Mouse (Mus musculus) midbrain, embryonic 15.5 days (tissue): ENCODE measurements at regions not wholly inside any gene's neighbourhood (a gene's known extent, or its start where the extent isn't known, plus 50 kb on each side); places are given as distances from the start of the nearest gene placed in this dataset.
"Not testable (repeated sequence)": the region's sequence is repeated elsewhere in the genome, so short reads cannot be mapped to it uniquely, and the experiment has no call there.

ENCODE experiments used
- ATAC-seq: fragments of 200-750 bp; cut with Nextera tagmentation; replicated peaks from 2 replicates; pipeline ENCODE4 v1.8.0; 2017; ENCODE audit warnings: moderate TSS enrichment
- H3K27ac ChIP-seq: fragments of 300-500 bp; sonication (generic); 2 replicates; pipeline ENCODE4 v1.5.1; 2015; ENCODE audit warnings: mild to moderate bottlenecking, inconsistent platforms
- H3K27me3 ChIP-seq: fragments of 300-500 bp; sonication (generic); replicated peaks from 2 replicates; pipeline ENCODE4 v1.6.1; 2015; ENCODE audit warnings: inconsistent platforms
- H3K36me3 ChIP-seq: fragments of 300-500 bp; sonication (generic); replicated peaks from 2 replicates; pipeline ENCODE4 v1.6.1; 2015; ENCODE audit warnings: inconsistent platforms
- H3K4me1 ChIP-seq: fragments of 300-500 bp; sonication (generic); 2 replicates; pipeline ENCODE4 v1.6.1; 2015; ENCODE audit warnings: inconsistent platforms
- H3K4me2 ChIP-seq: fragments of 300-500 bp; sonication (generic); 2 replicates; pipeline ENCODE4 v1.6.1; 2015; ENCODE audit warnings: inconsistent platforms, mild to moderate bottlenecking, moderate library complexity
- H3K4me3 ChIP-seq: fragments of 300-500 bp; sonication (generic); 2 replicates; pipeline ENCODE4 v1.5.1; 2015; ENCODE audit warnings: mild to moderate bottlenecking, inconsistent platforms
- H3K9ac ChIP-seq: fragments of 300-500 bp; sonication (generic); 2 replicates; pipeline ENCODE4 v1.6.1; 2015; ENCODE audit warnings: mild to moderate bottlenecking, inconsistent platforms
- H3K9me3 ChIP-seq: fragments of 300-500 bp; sonication (generic); 2 replicates; pipeline ENCODE4 v1.6.1; 2016; ENCODE audit warnings: inconsistent platforms
- WGBS: fragments of 180-500 bp; shearing (Covaris S2); methylation state at CpG from one replicate; pipeline ENCODE4 v1.1.7; 2015; ENCODE audit warnings: mixed read lengths; 5-methylcytosine and 5-hydroxymethylcytosine counted together

- H3K4me1 ChIP-seq, result no peaks in the 10 kb centered on the region
- WGBS, result 57% methylated on average over 1 of the region's 1 CpGs
- no peak for ATAC-seq
- H3K27me3 ChIP-seq, result no peaks in the 10 kb centered on the region
- no peaks in the 10 kb centered on the region for H3K9me3 ChIP-seq
- H3K4me2 ChIP-seq, result no peak overlapping the region
- H3K36me3 ChIP-seq, result no peaks in the 10 kb centered on the region
- H3K4me3 ChIP-seq, result no peak overlapping the region
- no peak overlapping the region for H3K9ac ChIP-seq
- no peak overlapping the region for H3K27ac ChIP-seq
These were observed 87.5 kb upstream of the Ppp2r2d start for GRCm38 (mm10) chr7:138758386-138758785.

DNA sequence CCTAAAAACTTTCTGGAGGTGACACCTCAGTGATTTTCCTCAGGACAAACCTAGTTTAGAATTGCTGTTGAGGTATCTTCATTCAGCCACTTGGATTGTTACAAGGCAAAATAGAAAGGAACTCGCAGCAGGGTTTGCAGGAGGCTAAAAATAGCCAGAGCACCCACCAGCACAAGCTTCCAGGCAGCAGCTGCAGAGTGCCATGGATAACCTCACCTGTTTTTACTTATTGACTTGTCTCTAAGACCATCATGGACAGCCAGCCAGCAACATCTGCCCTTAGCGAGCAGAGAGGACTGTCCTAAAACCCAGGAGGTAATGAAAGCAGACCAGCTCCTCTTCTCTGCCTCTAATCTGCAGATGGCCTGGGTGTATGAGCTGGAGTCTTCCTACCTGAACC is 97.4 kb upstream of the Ppp2r2d start:
- no peaks in the 10 kb centered on the region for H3K9me3 ChIP-seq
- no peaks in the 10 kb centered on the region for H3K36me3 ChIP-seq
- no peaks in the 10 kb centered on the region for H3K4me1 ChIP-seq
- no peaks in the 10 kb centered on the region for H3K27me3 ChIP-seq
- no peak overlapping the region for H3K9ac ChIP-seq
- ATAC-seq, result no peak
- WGBS, result 86% methylated on average over 2 of the region's 2 CpGs
- no peak overlapping the region for H3K4me3 ChIP-seq
- no peak overlapping the region for H3K27ac ChIP-seq
- H3K4me2 ChIP-seq, result no peak overlapping the region

DNA sequence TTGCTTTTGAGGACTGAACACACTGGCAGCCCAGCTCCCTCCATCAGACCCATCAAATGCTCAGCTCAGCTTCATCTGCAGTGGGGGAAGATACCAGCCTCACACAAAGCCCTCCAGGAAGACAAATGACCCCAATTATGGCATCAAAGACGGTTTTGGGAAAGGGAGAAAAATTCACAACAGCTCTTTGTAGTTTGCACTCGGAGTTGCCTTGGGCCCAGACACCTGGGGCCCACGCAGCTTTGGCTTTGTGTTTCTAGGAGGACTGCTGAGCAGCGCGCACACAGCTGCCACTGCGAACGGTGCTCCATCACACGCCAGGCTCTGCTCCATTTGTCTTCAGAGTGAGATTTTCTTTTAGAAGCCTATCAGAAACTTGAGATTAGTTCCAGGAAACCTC is 99.3 kb upstream of the Ppp2r2d start:
- WGBS, result 52% methylated on average over 8 of the region's 8 CpGs
- no peak for ATAC-seq
- H3K4me3 ChIP-seq, result no peak overlapping the region
- H3K9me3 ChIP-seq, result no peaks in the 10 kb centered on the region
- H3K27ac ChIP-seq, result no peak overlapping the region
- no peaks in the 10 kb centered on the region for H3K27me3 ChIP-seq
- H3K4me1 ChIP-seq, result no peaks in the 10 kb centered on the region
- no peaks in the 10 kb centered on the region for H3K36me3 ChIP-seq
- no peak overlapping the region for H3K4me2 ChIP-seq
- H3K9ac ChIP-seq, result no peak overlapping the region

GRCm38 (mm10) chr7:138742516-138742845 is 103.4 kb upstream of the Ppp2r2d start:
- H3K4me1 ChIP-seq, result no peaks in the 10 kb centered on the region
- no peak overlapping the region for H3K27ac ChIP-seq
- H3K9ac ChIP-seq, result no peak overlapping the region

GRCm38 (mm10) chr7:138741816-138742515 is 103.9 kb upstream of the Ppp2r2d start:
- Histone ChIP-seq H3K36me3 (no peaks in the 10 kb centered on the region), H3K4me3 (no peak overlapping the region), H3K4me2 (no peak overlapping the region), H3K9ac (no peak overlapping the region), H3K9me3 (no peaks in the 10 kb centered on the region), H3K4me1 (no peaks in the 10 kb centered on the region), H3K27ac (no peak overlapping the region), H3K27me3 (no peaks in the 10 kb centered on the region)
- WGBS, result 64% methylated on average over 7 of the region's 7 CpGs
- ATAC-seq, result no peak

More at GRCm38 (mm10) chr7:138742516-138742845, 103.4 kb upstream of the Ppp2r2d start:
- Histone ChIP-seq H3K36me3 (no peaks in the 10 kb centered on the region), H3K4me3 (no peak overlapping the region), H3K9me3 (no peaks in the 10 kb centered on the region), H3K4me2 (no peak overlapping the region), H3K27me3 (no peaks in the 10 kb centered on the region)
- ATAC-seq, result no peak
- 80% methylated on average over 4 of the region's 4 CpGs for WGBS

GRCm38 (mm10) chr7:138734254-138734653 is 111.6 kb upstream of the Ppp2r2d start:
- H3K9ac ChIP-seq, result no peak overlapping the region

GRCm38 (mm10) chr7:138724829-138725228 is 121.0 kb upstream of the Ppp2r2d start:
- H3K27ac ChIP-seq, result no peak overlapping the region
- H3K4me2 ChIP-seq, result no peak overlapping the region
- no peak for ATAC-seq
- no peaks in the 10 kb centered on the region for H3K4me1 ChIP-seq
- 86% methylated on average over 2 of the region's 2 CpGs for WGBS
- no peaks in the 10 kb centered on the region for H3K36me3 ChIP-seq
- H3K9ac ChIP-seq, result no peak overlapping the region
- no peak overlapping the region for H3K4me3 ChIP-seq
- no peaks in the 10 kb centered on the region for H3K9me3 ChIP-seq
- H3K27me3 ChIP-seq, result no peaks in the 10 kb centered on the region

More at GRCm38 (mm10) chr7:138734254-138734653, 111.6 kb upstream of the Ppp2r2d start:
- Histone ChIP-seq H3K9me3 (no peaks in the 10 kb centered on the region), H3K4me3 (no peak overlapping the region), H3K27me3 (no peaks in the 10 kb centered on the region), H3K4me1 (no peaks in the 10 kb centered on the region), H3K36me3 (no peaks in the 10 kb centered on the region), H3K4me2 (no peak overlapping the region), H3K27ac (no peak overlapping the region)
- ATAC-seq, result no peak
- WGBS, result 31% methylated on average over 4 of the region's 4 CpGs

DNA sequence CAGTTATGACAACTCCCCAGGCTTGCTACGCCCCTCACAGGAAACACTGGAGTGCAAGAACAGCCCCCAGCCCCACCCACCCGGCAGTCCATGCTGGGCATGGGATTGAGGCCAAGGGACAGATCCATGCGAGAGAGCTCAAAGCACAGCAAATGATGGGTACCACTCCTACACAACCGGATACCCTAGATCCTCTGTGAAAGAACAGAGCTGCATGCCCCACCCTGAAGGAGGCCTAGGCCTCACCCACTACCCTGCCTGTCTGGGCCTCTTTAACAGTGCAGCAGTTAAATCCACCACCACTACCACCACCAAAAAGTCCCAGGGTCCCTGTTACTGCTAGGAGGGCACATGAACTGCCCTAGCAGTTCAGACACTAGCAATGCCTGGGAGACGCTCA is 126.3 kb upstream of the Ppp2r2d start:
- 77% methylated on average over 5 of the region's 5 CpGs for WGBS

GRCm38 (mm10) chr7:138719115-138719514 is 126.8 kb upstream of the Ppp2r2d start:
- Histone ChIP-seq H3K4me2 (no peak overlapping the region), H3K9ac (no peak overlapping the region), H3K4me3 (no peak overlapping the region), H3K9me3 (no peaks in the 10 kb centered on the region), H3K27me3 (no peaks in the 10 kb centered on the region), H3K36me3 (no peaks in the 10 kb centered on the region), H3K4me1 (no peaks in the 10 kb centered on the region), H3K27ac (no peak overlapping the region)
- ATAC-seq, result no peak
- WGBS, result 63% methylated on average over 3 of the region's 3 CpGs

More for the DNA sequence above, 126.3 kb upstream of the Ppp2r2d start:
- no peak overlapping the region for H3K27ac ChIP-seq
- H3K4me1 ChIP-seq, result no peaks in the 10 kb centered on the region
- H3K4me3 ChIP-seq, result no peak overlapping the region
- H3K9ac ChIP-seq, result no peak overlapping the region
- ATAC-seq, result no peak
- H3K4me2 ChIP-seq, result no peak overlapping the region
- no peaks in the 10 kb centered on the region for H3K27me3 ChIP-seq
- H3K9me3 ChIP-seq, result no peaks in the 10 kb centered on the region
- H3K36me3 ChIP-seq, result no peaks in the 10 kb centered on the region

DNA sequence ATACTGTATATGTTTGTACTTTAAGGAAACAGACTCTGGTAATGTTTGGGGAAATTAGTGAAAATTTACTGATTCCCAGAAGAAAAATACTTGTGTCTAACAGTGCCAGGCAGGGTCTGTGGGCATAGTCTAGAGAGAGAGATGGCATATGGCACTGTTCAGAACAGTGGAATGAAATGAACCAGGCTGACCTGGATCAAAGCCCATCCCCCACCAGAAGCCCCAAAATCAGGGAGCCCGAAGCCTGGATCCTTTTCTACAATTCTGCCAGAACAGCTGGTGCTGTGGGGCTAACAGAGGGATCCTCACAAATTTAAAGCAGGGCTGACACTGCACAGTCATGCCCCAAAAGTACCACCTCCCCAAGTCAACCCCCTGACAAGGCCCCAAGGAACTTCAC is 131.1 kb upstream of the Ppp2r2d start:
- Histone ChIP-seq H3K27ac (no peak overlapping the region), H3K4me1 (no peaks in the 10 kb centered on the region), H3K4me2 (no peak overlapping the region), H3K4me3 (no peak overlapping the region), H3K9ac (no peak overlapping the region), H3K27me3 (no peaks in the 10 kb centered on the region), H3K36me3 (no peaks in the 10 kb centered on the region), H3K9me3 (no peaks in the 10 kb centered on the region)
- WGBS, result 95% methylated on average over 1 of the region's 1 CpGs
- no peak for ATAC-seq

DNA sequence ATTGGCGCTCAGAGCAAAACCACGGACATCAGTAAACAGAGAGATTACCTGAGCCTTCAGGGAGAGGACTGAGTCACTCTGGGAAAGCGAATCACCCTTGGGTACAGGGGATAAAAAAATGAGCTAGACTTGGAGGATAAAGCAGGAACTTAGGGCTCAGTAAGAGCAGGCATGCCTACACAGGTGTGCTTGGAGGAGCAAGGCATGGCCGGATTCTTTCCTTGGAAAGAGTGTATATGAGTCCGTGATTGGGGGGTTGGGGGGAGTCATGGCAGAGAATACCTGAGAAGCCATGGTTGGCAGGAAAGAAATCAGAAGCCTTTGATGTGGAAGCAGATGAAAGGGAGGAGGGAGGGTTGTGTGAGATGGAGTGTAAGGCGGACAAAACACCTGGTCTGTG is 137.5 kb upstream of the Ppp2r2d start:
- 82% methylated on average over 6 of the region's 6 CpGs for WGBS
- Histone ChIP-seq H3K9ac (no peak overlapping the region), H3K4me2 (no peak overlapping the region), H3K9me3 (no peaks in the 10 kb centered on the region), H3K4me3 (no peak overlapping the region), H3K27me3 (no peaks in the 10 kb centered on the region), H3K27ac (no peak overlapping the region), H3K36me3 (no peaks in the 10 kb centered on the region), H3K4me1 (no peaks in the 10 kb centered on the region)
- ATAC-seq, result no peak

GRCm38 (mm10) chr7:138699599-138699998 is 146.3 kb upstream of the Ppp2r2d start:
- 77% methylated on average over 1 of the region's 1 CpGs for WGBS
- ATAC-seq, H3K9me3 ChIP-seq, H3K4me1 ChIP-seq, H3K27ac ChIP-seq, H3K4me2 ChIP-seq, H3K4me3 ChIP-seq, H3K27me3 ChIP-seq, H3K36me3 ChIP-seq, H3K9ac ChIP-seq: not testable (repeated sequence)

DNA sequence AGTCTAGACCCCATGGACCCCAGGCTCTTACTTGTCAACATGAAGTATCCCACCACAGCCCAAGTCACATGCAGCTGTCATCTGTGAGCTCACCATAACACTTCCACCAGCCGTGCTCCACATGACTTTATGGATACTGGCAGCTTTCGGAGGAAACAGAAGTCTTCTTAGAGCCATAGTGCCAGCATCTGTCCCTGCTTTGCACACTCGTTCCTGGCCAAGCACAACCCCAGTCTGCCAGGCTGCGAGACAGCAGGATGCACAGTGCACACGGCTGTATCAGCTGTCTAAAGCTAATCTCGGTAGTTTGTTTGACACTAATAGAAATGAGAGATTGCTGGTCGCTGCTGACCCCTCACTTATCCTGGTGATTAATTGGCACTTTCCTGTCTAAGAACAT is 163.7 kb upstream of the Ppp2r2d start:
- Histone ChIP-seq H3K9ac (no peak overlapping the region), H3K4me3 (no peak overlapping the region), H3K4me2 (no peak overlapping the region), H3K27me3 (no peaks in the 10 kb centered on the region), H3K9me3 (no peaks in the 10 kb centered on the region), H3K36me3 (no peaks in the 10 kb centered on the region), H3K4me1 (peaks cover 4% of the 10 kb centered on the region; the same call in 1 of the 2 replicates), H3K27ac (no peak overlapping the region)
- 76% methylated on average over 7 of the region's 7 CpGs for WGBS
- ATAC-seq, result no peak
